Mouse (Mus musculus): Measurements from ENCODE around the gene Zfr.

Zfr gene

DNA sequence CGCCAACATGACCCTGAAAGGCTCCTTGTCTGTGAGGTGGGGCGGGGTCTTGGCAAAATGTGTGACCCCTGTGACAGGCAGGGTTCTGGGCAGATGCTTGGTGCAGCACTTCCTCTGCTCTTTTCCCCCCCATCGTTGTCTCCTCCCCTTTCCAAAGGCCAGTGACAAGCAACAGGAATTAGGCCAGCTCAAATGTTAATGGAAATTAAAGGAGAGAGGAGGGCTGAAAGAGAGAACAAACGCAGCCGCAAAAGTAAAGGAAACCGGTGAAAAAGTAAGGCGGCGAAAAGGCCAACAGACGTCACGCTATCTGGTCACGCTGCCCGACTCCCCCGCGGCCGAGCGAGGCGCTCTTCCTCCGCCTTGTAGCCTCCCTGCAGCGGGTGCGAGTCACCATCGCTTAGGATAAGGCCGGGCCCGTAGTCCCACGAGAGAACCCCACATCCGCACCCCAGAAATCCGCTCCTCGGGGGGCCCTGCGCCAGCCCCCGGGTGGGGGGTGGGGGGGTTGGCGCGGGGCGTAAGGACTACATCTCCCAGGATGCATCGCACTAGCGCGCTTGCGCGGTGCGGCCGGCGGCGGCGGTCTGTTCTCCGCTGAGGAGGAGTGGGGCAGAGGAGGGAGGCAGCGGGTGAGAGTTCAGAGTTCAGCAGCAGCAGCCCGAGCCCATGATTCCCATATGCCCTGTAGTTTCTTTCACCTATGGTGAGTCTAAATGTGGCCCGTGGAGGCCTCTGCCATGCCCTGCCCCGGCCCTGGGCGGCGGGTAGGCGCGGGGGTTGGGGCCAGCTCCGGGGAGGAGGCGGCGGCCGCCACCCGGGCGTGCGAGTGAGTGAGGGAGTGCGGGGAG lies at the start of gene Zfr:
Zfr (plus strand) TSS at position 590 of the 851 bp plus-strand sequence.
- DNase-seq (ENCODE audit: low read depth, low spot score), result peak; percentile 96

DNA sequence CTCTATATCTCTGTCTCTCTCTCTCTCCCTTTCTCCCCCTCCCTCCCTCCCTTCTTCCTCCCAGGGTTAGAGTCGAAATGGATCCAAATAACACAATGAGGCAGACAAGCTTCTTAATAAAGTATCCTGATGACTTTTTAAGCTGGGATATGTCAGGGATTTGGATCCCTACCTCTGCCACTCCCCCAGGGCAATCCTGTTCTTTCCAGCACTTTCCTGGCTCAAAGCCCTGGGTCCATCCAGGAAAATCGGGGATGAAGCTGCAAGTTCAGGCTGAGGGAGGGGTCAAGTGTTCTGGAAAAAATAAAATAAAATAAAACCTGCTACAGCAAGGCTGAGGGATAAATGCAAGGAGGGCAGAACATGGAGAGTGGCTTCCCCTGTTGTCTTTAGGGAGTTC lies 49.7 kb upstream of the Zfr start:
- no peak for DNase-seq (ENCODE audit: low read depth, low spot score)

DNA sequence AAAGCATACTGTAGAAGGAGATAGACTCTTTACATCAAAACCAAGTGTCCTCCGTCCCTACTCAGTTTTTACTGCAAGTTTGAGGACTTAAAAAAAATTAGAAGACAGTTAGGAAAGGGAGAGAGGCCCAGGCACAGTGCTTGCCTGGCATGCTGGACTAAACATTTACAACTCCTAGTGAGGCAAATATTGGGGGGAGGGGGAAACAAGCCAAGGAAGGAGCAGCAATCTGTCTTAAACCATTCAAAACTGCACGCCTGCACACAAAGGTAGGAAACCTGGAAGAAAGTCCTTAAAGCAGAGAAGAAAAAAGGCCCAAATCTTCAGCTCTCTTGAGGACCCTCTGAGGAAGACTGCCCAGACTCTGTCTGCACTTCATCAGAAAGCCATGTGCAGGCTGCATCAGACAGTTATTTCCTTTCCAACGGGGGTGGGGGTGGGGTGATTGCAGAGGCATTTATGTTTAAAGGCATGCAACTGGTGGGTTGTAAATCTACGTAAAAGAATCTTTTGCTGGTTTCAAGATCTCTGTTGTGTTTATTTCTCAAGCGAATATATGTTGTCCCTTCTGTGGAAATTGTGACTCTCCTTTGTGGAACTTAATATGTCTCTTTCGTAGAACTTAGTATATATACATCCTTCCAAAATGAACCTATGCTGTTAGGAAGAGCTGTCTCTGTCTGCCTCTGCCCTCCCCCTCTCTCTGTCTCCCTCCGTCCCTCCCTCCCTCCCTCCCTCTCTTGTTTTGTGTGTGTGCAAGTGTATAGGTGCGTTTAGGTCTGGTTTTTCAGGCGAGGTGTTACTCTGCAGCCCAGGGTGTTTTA lies 49.0 kb upstream of the Zfr start:
- peak; percentile 39 for DNase-seq (ENCODE audit: low read depth, low spot score)

- DNase-seq (ENCODE audit: low read depth, low spot score), result no peak
These were observed 44.8 kb upstream of the Zfr start for GRCm38 (mm10) chr15:12072709-12073336.

DNA sequence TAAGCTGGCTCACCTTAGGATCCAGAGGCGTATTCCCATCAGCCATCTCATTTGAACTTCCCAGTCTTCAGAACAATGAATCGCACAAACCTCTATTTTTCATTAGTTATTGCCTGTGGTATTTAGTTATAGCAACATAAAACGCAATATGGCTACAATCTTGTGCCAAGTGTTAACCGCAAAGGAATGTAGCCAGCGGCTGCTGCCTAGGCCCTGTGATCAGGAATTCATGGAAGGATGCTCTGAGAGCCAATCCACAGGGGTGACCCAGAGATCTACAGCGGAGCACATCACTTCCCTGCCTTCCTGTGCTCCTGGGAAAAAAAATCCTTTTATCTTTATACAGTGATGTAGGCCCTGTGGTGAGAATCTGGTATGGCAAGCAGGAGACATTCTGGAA lies 43.2 kb upstream of the Zfr start:
- DNase-seq (ENCODE audit: low read depth, low spot score), result no peak

DNA sequence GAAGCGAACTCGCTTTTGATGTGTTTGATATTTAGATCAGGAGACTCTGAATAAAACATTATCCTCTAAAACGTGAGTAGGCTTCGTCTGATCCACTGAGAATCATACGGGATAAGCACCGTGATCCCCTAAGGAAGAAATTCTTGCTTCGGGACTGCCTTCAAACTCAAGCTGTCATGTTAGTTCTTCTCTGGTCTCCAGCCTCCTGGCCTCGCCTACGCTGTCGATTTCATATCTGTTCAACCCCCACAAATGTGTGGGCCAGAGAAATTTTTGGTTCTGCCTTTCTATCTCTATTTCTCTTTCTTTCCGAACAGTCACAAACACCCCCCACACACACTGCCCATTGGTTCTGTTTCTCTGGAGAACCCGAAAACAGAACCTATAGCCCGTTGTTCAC lies 35.3 kb upstream of the Zfr start:
- DNase-seq (ENCODE audit: low read depth, low spot score), result no peak

DNA sequence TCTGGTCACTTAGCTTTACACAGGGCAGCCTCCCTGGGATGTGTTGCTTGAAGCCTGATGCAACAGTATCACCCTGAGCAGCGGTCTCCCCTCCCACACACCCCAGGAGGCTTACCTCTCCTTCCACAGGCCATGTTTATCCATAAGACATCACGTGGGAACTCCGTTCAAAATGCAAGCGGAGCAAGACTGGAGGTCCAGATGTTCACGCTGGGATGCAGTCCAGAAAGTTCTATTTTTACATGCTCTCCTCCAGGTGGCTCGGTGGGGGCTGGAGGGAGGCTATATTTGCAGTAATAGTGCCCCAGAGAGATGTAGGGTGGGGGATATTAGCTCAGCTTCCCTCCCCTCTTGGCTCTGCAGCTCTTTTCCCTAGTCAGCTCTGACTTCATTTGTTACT lies 33.5 kb upstream of the Zfr start:
- DNase-seq (ENCODE audit: low read depth, low spot score), result no peak

- DNase-seq (ENCODE audit: low read depth, low spot score), result peak; percentile 77
These were observed 32.8 kb upstream of the Zfr start for GRCm38 (mm10) chr15:12084859-12085258.

DNA sequence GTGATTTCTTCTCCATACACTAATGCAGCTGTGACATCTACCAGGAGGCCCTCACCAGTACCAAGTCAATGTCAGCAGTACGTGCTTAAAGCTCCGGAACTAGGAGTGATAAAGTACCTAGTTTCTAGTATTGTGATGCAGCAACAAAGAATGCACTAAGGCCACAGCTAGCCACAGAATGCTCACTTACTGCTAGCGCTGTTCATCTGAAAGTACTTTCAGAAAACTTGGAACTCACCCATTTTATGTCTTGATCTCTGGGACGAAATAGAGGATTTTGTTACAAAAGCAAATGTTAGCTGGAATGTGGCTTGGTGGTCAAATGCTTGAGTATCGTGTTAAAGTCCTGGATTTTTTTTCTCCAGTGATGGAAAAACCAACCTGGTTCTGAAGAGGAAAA lies 30.0 kb upstream of the Zfr start:
- no peak for DNase-seq (ENCODE audit: low read depth, low spot score)

DNA sequence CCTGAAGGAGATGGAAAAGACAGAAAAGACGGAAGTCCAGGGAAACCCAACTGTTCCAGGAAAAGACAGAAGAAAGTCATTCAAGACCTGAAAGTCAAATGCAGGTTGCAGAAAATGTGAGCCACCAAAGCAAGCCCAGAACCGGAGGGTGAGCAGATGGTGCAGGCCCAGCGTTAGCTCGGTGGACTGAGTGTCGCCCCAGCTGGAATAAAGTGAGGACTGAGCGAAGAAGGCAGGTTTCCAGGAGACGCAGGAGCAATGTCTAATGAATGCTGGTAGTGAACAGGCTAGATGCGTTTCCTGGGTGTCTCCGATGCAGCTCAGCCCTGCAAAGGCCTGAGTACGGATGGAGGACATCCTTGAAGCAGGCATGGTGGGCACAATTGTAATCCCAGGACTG lies 29.5 kb upstream of the Zfr start:
- DNase-seq (ENCODE audit: low read depth, low spot score), result no peak

DNA sequence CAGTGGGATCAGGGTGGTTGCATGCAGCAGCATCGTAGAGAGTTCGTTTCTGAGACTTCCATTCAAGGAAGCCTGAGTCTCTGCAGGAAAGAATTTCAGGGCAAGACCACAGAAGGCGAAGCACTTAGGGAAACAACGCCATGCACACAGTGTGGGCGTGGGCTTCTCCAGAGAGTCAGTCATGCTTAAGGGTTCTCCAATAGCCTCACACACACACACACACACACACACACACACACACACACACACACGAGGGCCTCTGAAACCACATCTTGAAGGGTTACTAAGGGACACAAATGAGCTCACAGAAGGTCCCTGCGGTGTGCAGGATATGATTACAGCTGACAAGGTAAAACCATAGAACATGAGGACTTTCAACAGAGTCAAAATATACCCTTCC lies 27.5 kb upstream of the Zfr start:
- no peak for DNase-seq (ENCODE audit: low read depth, low spot score)

DNA sequence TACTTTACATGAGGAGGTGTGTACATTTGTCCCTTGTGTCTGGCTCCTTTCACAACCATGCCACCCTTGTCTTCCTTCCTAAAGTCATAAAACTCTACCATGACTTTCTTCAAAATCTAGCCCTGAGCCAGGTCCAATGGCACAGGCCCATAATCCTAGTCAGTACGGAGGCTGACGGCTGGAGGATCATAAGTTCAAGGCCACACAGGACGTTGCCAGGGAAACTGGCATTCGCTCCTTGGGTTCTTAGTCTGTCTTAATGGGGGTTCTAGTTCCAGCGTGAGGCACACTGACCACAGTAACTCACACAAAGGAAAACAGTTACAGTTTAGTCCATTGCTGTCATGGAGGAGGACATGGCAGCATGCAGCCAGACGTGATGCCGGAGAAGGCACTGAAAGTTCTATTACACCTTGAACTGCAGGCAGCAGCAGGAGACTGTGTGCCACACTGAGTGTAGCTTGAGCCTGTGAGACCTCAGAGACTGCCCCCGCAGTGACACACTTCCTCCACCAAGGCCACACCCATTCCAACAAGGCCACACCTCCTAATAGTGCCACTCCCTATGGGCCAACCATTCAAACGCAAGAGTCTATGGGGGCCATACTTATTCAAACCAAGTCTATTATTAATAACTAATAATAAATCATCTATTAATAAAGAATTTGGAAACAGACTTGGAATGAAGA lies 26.5 kb upstream of the Zfr start:
- DNase-seq (ENCODE audit: low read depth, low spot score), result no peak

GRCm38 (mm10) chr15:12091781-12092458 lies 25.7 kb upstream of the Zfr start:
- peak; percentile 82 for DNase-seq (ENCODE audit: low read depth, low spot score)

GRCm38 (mm10) chr15:12093026-12093960 lies 24.3 kb upstream of the Zfr start:
- DNase-seq (ENCODE audit: low read depth, low spot score), result no peak

DNA sequence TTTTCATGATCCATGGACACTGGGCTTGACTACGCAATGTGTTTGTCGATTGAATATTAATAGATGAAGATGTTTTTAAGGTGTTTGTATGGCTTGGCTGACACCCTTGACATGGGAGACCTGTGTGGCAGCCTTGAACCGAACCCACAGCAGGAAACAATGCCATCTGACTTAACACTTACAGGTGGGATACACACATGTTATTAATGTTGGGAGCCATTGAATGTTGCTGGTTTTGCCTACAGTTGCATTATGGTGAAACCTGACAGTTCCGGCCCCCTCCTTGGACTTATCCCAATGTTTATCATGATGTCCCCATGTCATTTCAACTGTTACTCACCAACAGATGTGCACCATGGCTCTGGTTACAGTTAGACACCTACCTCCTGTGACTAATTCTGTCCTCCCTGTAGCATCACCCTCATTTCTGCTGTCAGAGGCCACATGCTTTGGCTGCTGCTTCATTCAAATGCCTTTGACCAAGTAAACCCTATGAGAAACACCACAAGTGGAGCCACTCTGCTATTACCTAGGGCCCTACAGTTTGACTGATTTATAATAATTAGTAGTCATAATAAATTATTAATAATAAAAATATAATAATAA lies 23.6 kb upstream of the Zfr start:
- DNase-seq (ENCODE audit: low read depth, low spot score), result no peak

GRCm38 (mm10) chr15:12096447-12096846 lies 21.2 kb upstream of the Zfr start:
- DNase-seq (ENCODE audit: low read depth, low spot score), result no peak

DNA sequence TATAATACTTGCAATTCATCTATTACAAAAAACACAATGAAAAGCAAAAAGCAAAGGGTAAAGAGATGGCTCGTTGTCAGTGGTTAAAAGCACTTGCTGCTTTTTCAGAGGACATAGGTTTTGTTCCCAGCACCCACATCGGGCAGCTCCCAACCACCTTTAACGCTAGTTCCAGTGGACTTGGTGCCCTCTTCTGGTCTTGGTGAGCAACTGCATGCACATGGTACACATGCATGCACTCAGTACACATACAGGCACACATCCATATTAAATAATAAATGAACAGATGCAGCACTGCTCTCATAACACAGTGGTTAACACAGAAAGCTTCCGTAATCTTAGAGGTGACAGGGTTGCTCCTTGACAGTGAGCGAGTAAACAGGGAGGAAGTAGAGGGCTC lies 20.3 kb upstream of the Zfr start:
- DNase-seq (ENCODE audit: low read depth, low spot score), result no peak

- no peak for DNase-seq (ENCODE audit: low read depth, low spot score)
These were observed 16.7 kb upstream of the Zfr start for GRCm38 (mm10) chr15:12100912-12101311.

DNA sequence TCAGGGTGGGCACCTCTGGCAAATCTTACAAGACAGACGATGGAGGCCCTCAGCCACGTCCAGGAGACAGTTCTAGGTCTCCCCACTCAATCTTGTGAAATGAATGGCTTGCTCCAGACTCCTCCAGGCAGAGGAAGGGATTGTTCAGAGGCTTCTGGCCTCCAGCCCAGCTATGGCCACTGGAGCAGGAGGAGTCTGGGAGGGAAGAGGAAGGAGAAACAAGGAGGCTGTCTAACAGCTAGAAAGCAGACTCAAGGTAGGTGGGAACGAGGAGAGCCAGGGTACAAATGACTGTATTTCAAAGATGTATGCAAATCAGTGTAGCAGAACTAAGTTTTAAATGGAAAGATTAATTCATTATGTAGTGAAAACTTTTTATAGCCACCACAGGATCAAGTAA lies 13.9 kb upstream of the Zfr start:
- DNase-seq (ENCODE audit: low read depth, low spot score), result no peak

- no peak for DNase-seq (ENCODE audit: low read depth, low spot score)
These were observed 12.8 kb upstream of the Zfr start for GRCm38 (mm10) chr15:12104827-12105226.

Data from CD4-positive, CD25-positive, alpha-beta regulatory T cell, adult 2 months (primary cell).